Mouse (Mus musculus): Measurements from ENCODE around the gene Vps8.

DNA sequence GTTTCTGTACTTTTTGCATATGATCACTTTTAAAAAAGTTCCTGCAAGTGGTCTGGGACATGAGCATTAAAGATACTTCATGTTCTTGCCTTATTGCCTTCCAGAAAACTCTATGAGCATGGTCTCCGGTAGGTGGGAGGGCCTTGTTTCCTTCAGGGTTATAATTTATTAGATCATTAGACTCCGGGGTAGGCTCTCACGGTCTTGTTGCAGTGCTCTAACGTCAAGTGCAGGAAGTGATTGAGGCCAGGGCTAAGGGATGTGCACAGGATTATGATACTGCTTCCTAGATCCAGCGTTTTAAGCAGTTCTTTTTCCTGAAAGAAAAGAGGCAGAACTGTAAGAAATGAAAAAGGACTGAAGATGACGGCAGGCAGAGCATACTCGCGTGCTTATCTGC is 27.0 kb downstream of the Vps8 start:
- no peak for TF ChIP-seq POLR2A (IDR thresholded peaks at IDR 0.05; ENCODE audit: extremely low read depth, insufficient read depth, low read length)
- no peak for TF ChIP-seq CTCF (IDR thresholded peaks at IDR 0.05; ENCODE audit: extremely low read depth, insufficient read depth, low read length)

Measured in cortical plate, adult 2 months (tissue).